Comparison of ENCODE assay signal across 27 mouse cellular contexts in genomic region chr10:107779548-107779947, GRCm38 (mm10). TPM values are rescaled to one million over a fixed set of nuclear protein-coding genes. Genes with fewer than 3 reads are reported as not detected.
"Had no signal": no experiment of that assay in that cellular context is flagged by ENCODE, and none has a peak within 500 bp of the region (broad histone marks: within the 10 kb centered on the region; RNA-seq: fewer than 3 reads in every experiment).

No protein-coding gene starts in this region.

- H3K9me3 ChIP-seq: heart, embryonic 13.5 days; heart, embryonic 15.5 days; hindbrain, embryonic 13.5 days; hindbrain, embryonic 15.5 days; kidney, embryonic 15.5 days; limb, embryonic 12.5 days; liver, embryonic 13.5 days; liver, embryonic 15.5 days had no signal

- H3K27ac ChIP-seq: heart, adult 2 months; heart, embryonic 13.5 days; heart, embryonic 15.5 days; hindbrain, embryonic 13.5 days; hindbrain, embryonic 15.5 days; hindbrain, postnatal 0 days; kidney, embryonic 15.5 days; kidney, postnatal 0 days; limb, embryonic 12.5 days; liver, embryonic 13.5 days; liver, embryonic 15.5 days had no signal

- ATAC-seq: hindbrain, postnatal 0 days; liver, postnatal 0 days had no signal

- H3K27me3 ChIP-seq: heart, embryonic 13.5 days; heart, embryonic 15.5 days; hindbrain, embryonic 13.5 days; hindbrain, embryonic 15.5 days; kidney, embryonic 15.5 days; limb, embryonic 12.5 days; liver, embryonic 13.5 days; liver, embryonic 15.5 days had no signal

- H3K4me2 ChIP-seq: heart, embryonic 13.5 days; heart, embryonic 15.5 days; hindbrain, embryonic 13.5 days; hindbrain, embryonic 15.5 days; kidney, embryonic 15.5 days; limb, embryonic 12.5 days; liver, embryonic 11.5 days; liver, embryonic 13.5 days; liver, embryonic 15.5 days had no signal

- DNase-seq: gastrocnemius, postnatal 14 days; gastrocnemius, postnatal 36 days; heart, adult 11 months; heart, adult 2 months; kidney, adult 11 months; kidney, adult 2 months; kidney, adult 9 months; kidney, postnatal 14 days; kidney, postnatal 36 days; layer of hippocampus, adult 9-11 months; left cerebral cortex, postnatal 4 days; liver; liver, embryonic 13.5 days; liver, postnatal 0 days had no signal

- H3K4me3 ChIP-seq: heart, adult 2 months; heart, embryonic 13.5 days; heart, embryonic 15.5 days; hindbrain, embryonic 13.5 days; hindbrain, embryonic 15.5 days; kidney, embryonic 15.5 days; limb, embryonic 12.5 days; liver, embryonic 13.5 days; liver, embryonic 15.5 days had no signal

- H3K4me1 ChIP-seq: hindbrain, embryonic 13.5 days; hindbrain, embryonic 15.5 days; kidney, embryonic 15.5 days; limb, embryonic 12.5 days; liver, embryonic 13.5 days; liver, embryonic 15.5 days had no signal

- H3K36me3 ChIP-seq: heart, embryonic 13.5 days; heart, embryonic 15.5 days; hindbrain, embryonic 13.5 days; hindbrain, embryonic 15.5 days; kidney, embryonic 15.5 days; limb, embryonic 12.5 days; liver, embryonic 13.5 days; liver, embryonic 15.5 days had no signal

- H3K9ac ChIP-seq: heart, embryonic 13.5 days; heart, embryonic 15.5 days; hindbrain, embryonic 13.5 days; hindbrain, embryonic 15.5 days; kidney, embryonic 15.5 days; limb, embryonic 12.5 days; liver, embryonic 13.5 days; liver, embryonic 15.5 days; liver, postnatal 0 days had no signal

RNA-seq across cellular contexts. Expression of gene Ptprq, which starts 59.7 kb away (rescaled TPM):
- total RNA-seq: heart, adult 2 months; hematopoietic stem cell, adult 5-6 weeks had no signal
- polyA plus RNA-seq: heart, adult 2 months; heart, postnatal 0 days; intestine, embryonic 14.5 days; liver, embryonic 11.5 days; liver, embryonic 13.5 days; liver, embryonic 15.5 days; liver, postnatal 0 days had no signal
